Mouse (Mus musculus) hindbrain, embryonic 11.5 days (tissue): ENCODE data around the gene Zmynd10. TPM values are rescaled to one million over a fixed set of nuclear protein-coding genes. Genes with fewer than 3 reads are reported as not detected.

ENCODE experiments used
- ATAC-seq: fragments of 200-750 bp; cut with Nextera tagmentation; 2 replicates; pipeline ENCODE4 v1.8.0; 2017; ENCODE audit warnings: mild to moderate bottlenecking, moderate TSS enrichment, moderate library complexity; ENCODE audit not compliant: low FRiP score
- DNase-seq: peaks from one replicate; pipeline ENCODE4 v3.0.0-alpha.2; 2015; ENCODE audit warnings: low spot score
- H3K27ac ChIP-seq: fragments of 300-500 bp; sonication (generic); 2 replicates; pipeline ENCODE4 v1.5.1; 2014; ENCODE audit warnings: mild to moderate bottlenecking, low read depth, low read length
- H3K27me3 ChIP-seq: fragments of 300-500 bp; sonication (generic); 2 replicates; pipeline ENCODE4 v1.6.1; 2014; ENCODE audit warnings: mild to moderate bottlenecking, low read length, moderate library complexity, mixed read lengths; ENCODE audit not compliant: control insufficient read depth, insufficient read depth
- H3K36me3 ChIP-seq: fragments of 300-500 bp; sonication (generic); 2 replicates; pipeline ENCODE4 v1.6.1; 2014; ENCODE audit warnings: mild to moderate bottlenecking, low read length, moderate library complexity, mixed read lengths; ENCODE audit not compliant: control insufficient read depth, insufficient read depth
- H3K4me1 ChIP-seq: fragments of 300-500 bp; sonication (generic); replicated peaks from 2 replicates; pipeline ENCODE4 v1.6.1; 2014; ENCODE audit warnings: low read length, mixed read lengths; ENCODE audit not compliant: control insufficient read depth, insufficient read depth
- H3K4me2 ChIP-seq: fragments of 300-500 bp; sonication (generic); replicated peaks from 2 replicates; pipeline ENCODE4 v1.6.1; 2014; ENCODE audit warnings: mild to moderate bottlenecking, low read depth, low read length
- H3K4me3 ChIP-seq: fragments of 300-500 bp; sonication (generic); 2 replicates; pipeline ENCODE4 v1.5.1; 2014; ENCODE audit warnings: low read depth, low read length
- H3K9ac ChIP-seq: fragments of 300-500 bp; sonication (generic); 2 replicates; pipeline ENCODE4 v1.6.1; 2014; ENCODE audit warnings: low read depth, low read length
- H3K9me3 ChIP-seq: fragments of 300-500 bp; sonication (generic); 2 replicates; pipeline ENCODE4 v1.6.1; 2016; ENCODE audit warnings: low read length; ENCODE audit not compliant: control insufficient read depth
- WGBS: fragments of 180-500 bp; shearing (Covaris S2); extraction: QIAGEN DNeasy Blood & Tissue Kit; methylation state at CpG from one replicate; pipeline ENCODE4 v1.1.7; 2014; 5-methylcytosine and 5-hydroxymethylcytosine counted together
- polyA plus RNA-seq: library from polyadenylated mRNA; unstranded; fragments of >200 nt; fragmentation: Nextera tagmentation; extraction: Ambion mirVana; gene quantifications from 2 replicates; pipeline ENCODE4 v1.2.1, GENCODE M21; 2014

Zmynd10 gene
- polyA plus RNA-seq, 1 experiment from 2014 or later = 5.0 TPM

GRCm38 (mm10) chr9:107534408-107535202 is 12.5 kb upstream of the Zmynd10 start:
- ATAC-seq = peak; percentile 37; the same call in 1 of the 2 replicates
- Histone ChIP-seq H3K4me3 (peak overlapping the region; percentile 66), H3K27ac (no peak overlapping the region), H3K27me3 (no peaks in the 10 kb centered on the region), H3K4me2 (peak overlapping the region; percentile 100), H3K4me1 (peaks cover 12% of the 10 kb centered on the region), H3K9me3 (no peaks in the 10 kb centered on the region), H3K36me3 (peaks cover 6% of the 10 kb centered on the region; the same call in 1 of the 2 replicates), H3K9ac (peak overlapping the region; percentile 85)
- no peak for DNase-seq
- under 1% methylated on average over 39 of the region's 40 CpGs for WGBS

- no peaks in the 10 kb centered on the region for H3K9me3 ChIP-seq
- no peak for DNase-seq
- H3K36me3 ChIP-seq = peaks cover 9% of the 10 kb centered on the region; the same call in 1 of the 2 replicates
- H3K4me1 ChIP-seq = peaks cover 18% of the 10 kb centered on the region
- H3K27ac ChIP-seq = no peak overlapping the region
- WGBS = 94% methylated on average over 7 of the region's 7 CpGs
- H3K27me3 ChIP-seq = no peaks in the 10 kb centered on the region
- H3K4me3 ChIP-seq = no peak overlapping the region
- H3K9ac ChIP-seq = no peak overlapping the region
- no peak overlapping the region for H3K4me2 ChIP-seq
- no peak for ATAC-seq
These were observed 8.9 kb upstream of the Zmynd10 start for GRCm38 (mm10) chr9:107538231-107538630.

GRCm38 (mm10) chr9:107538711-107539110 is 8.4 kb upstream of the Zmynd10 start:
- no peaks in the 10 kb centered on the region for H3K27me3 ChIP-seq
- no peaks in the 10 kb centered on the region for H3K9me3 ChIP-seq
- H3K9ac ChIP-seq = no peak overlapping the region
- 94% methylated on average over 3 of the region's 3 CpGs for WGBS
- DNase-seq (no peak), ATAC-seq (no peak)
- no peak overlapping the region for H3K4me3 ChIP-seq
- H3K4me1 ChIP-seq = peaks cover 18% of the 10 kb centered on the region
- H3K4me2 ChIP-seq = no peak overlapping the region
- no peak overlapping the region for H3K27ac ChIP-seq
- peaks cover 9% of the 10 kb centered on the region; the same call in 1 of the 2 replicates for H3K36me3 ChIP-seq

- Histone ChIP-seq H3K9me3 (no peaks in the 10 kb centered on the region), H3K36me3 (peaks cover 11% of the 10 kb centered on the region; the same call in 1 of the 2 replicates), H3K27ac (no peak overlapping the region), H3K4me3 (no peak overlapping the region), H3K27me3 (no peaks in the 10 kb centered on the region), H3K9ac (no peak overlapping the region), H3K4me1 (peaks cover 18% of the 10 kb centered on the region), H3K4me2 (no peak overlapping the region)
- WGBS = 93% methylated on average over 8 of the region's 8 CpGs
- DNase-seq (no peak), ATAC-seq (no peak)
These were observed 7.2 kb upstream of the Zmynd10 start for GRCm38 (mm10) chr9:107539940-107540339.

GRCm38 (mm10) chr9:107540420-107540819 is 6.7 kb upstream of the Zmynd10 start:
- no peak overlapping the region for H3K27ac ChIP-seq
- no peaks in the 10 kb centered on the region for H3K9me3 ChIP-seq
- H3K27me3 ChIP-seq = no peaks in the 10 kb centered on the region
- H3K4me1 ChIP-seq = peaks cover 18% of the 10 kb centered on the region
- no peak overlapping the region for H3K9ac ChIP-seq
- no peak overlapping the region for H3K4me3 ChIP-seq
- no peak for DNase-seq
- H3K36me3 ChIP-seq = peaks cover 11% of the 10 kb centered on the region; the same call in 1 of the 2 replicates
- ATAC-seq = no peak
- WGBS = 73% methylated on average over 4 of the region's 4 CpGs
- H3K4me2 ChIP-seq = no peak overlapping the region

- no peaks in the 10 kb centered on the region for H3K9me3 ChIP-seq
- H3K27me3 ChIP-seq = no peaks in the 10 kb centered on the region
- H3K4me3 ChIP-seq = peak overlapping the region; percentile 60
- peak overlapping the region; percentile 61; the same call in 1 of the 2 replicates for H3K9ac ChIP-seq
- DNase-seq = no peak
- peaks cover 12% of the 10 kb centered on the region for H3K4me1 ChIP-seq
- 30% methylated on average over 10 of the region's 10 CpGs for WGBS
- peak overlapping the region; percentile 62 for H3K4me2 ChIP-seq
- ATAC-seq = no peak
- H3K27ac ChIP-seq = no peak overlapping the region
- peaks cover 11% of the 10 kb centered on the region; the same call in 1 of the 2 replicates for H3K36me3 ChIP-seq
These were observed 6.1 kb upstream of the Zmynd10 start for GRCm38 (mm10) chr9:107541005-107541404.

GRCm38 (mm10) chr9:107541474-107542351 is 5.4 kb upstream of the Zmynd10 start, which contains the start of the genes Cyb561d2 and Nprl2:
Cyb561d2 (minus strand) TSS chr9:107542193.
Nprl2 (plus strand) TSS chr9:107542226.
- Histone ChIP-seq H3K9me3 (no peaks in the 10 kb centered on the region), H3K4me1 (peaks cover 10% of the 10 kb centered on the region), H3K27me3 (no peaks in the 10 kb centered on the region), H3K4me2 (peak within 1 kb of the TSS; percentile 62), H3K36me3 (peaks cover 11% of the 10 kb centered on the region; the same call in 1 of the 2 replicates), H3K4me3 (peak within 1 kb of the TSS; percentile 60), H3K9ac (peak within 1 kb of the TSS; percentile 61), H3K27ac (no peak within 1 kb of the TSS)
- DNase-seq (peak; percentile 97), ATAC-seq (peak; percentile 87)
- 2% methylated on average over 46 of the region's 46 CpGs for WGBS

- ATAC-seq (peak; percentile 56), DNase-seq (no peak)
- Histone ChIP-seq H3K4me3 (peak overlapping the region; percentile 60), H3K4me2 (peak overlapping the region; percentile 62), H3K4me1 (peaks cover 12% of the 10 kb centered on the region), H3K9ac (peak overlapping the region; percentile 61), H3K36me3 (peaks cover 11% of the 10 kb centered on the region; the same call in 1 of the 2 replicates), H3K9me3 (no peaks in the 10 kb centered on the region), H3K27me3 (no peaks in the 10 kb centered on the region), H3K27ac (no peak overlapping the region)
- 3% methylated on average over 11 of the region's 11 CpGs for WGBS
These were observed 4.8 kb upstream of the Zmynd10 start for GRCm38 (mm10) chr9:107542352-107542686.
